Mouse (Mus musculus): ENCODE measurements at regions not wholly inside any gene's neighbourhood (a gene's known extent, or its start where the extent isn't known, plus 50 kb on each side); places are given as distances from the start of the nearest gene placed in this dataset.
A peak's percentile ranks its signal among the peaks of the same experiment; 100 is the strongest.

- no peaks in the 10 kb centered on the region for H3K79me2 ChIP-seq (ENCODE audit: control insufficient read depth, insufficient read depth)
- H3K27me3 ChIP-seq (ENCODE audit: control insufficient read depth, insufficient read depth, insufficient read length): no peaks in the 10 kb centered on the region
- TF ChIP-seq TCF3 (IDR thresholded peaks at IDR 0.05; ENCODE audit: insufficient read length, low read depth) (no peak), E2F4 (IDR thresholded peaks at IDR 0.05; ENCODE audit: insufficient read depth) (no peak), REST (IDR thresholded peaks at IDR 0.05; ENCODE audit: insufficient read depth, insufficient read length) (no peak), POLR2A (IDR thresholded peaks at IDR 0.05; ENCODE audit: insufficient read length, low read depth) (no peak)
- no peak overlapping the region for H3K4me3 ChIP-seq
- H3K36me3 ChIP-seq (ENCODE audit: control insufficient read depth, insufficient read depth): no peaks in the 10 kb centered on the region
- H3K4me2 ChIP-seq (ENCODE audit: low read depth): no peak overlapping the region
- no peak overlapping the region for H3ac ChIP-seq (ENCODE audit: control insufficient read depth, insufficient read length)
Observed at GRCm38 (mm10) chr17:80795453-80796105, 67.3 kb upstream of the Map4k3 start.

GRCm38 (mm10) chr17:80792605-80793004 is 64.3 kb upstream of the Map4k3 start:
- TF ChIP-seq E2F4 (IDR thresholded peaks at IDR 0.05; ENCODE audit: insufficient read depth): no peak
- TF ChIP-seq MYOG (IDR thresholded peaks at IDR 0.05; ENCODE audit: control insufficient read depth in 1 of 3, insufficient read depth in 1 of 3, insufficient read length in 2 of 3, low read depth in 2 of 3): no peak
- no peak for TF ChIP-seq TCF12 (IDR thresholded peaks at IDR 0.05; ENCODE audit: insufficient read depth, poor library complexity, severe bottlenecking)
- no peaks in the 10 kb centered on the region for H3K79me2 ChIP-seq (ENCODE audit: control insufficient read depth, insufficient read depth)
- no peak overlapping the region for H3ac ChIP-seq (ENCODE audit: control insufficient read depth, insufficient read length)
- no peak overlapping the region for H3K4me2 ChIP-seq (ENCODE audit: low read depth)
- no peak overlapping the region for H3K4me3 ChIP-seq
- no peaks in the 10 kb centered on the region for H3K27me3 ChIP-seq (ENCODE audit: control insufficient read depth, insufficient read depth, insufficient read length)
- no peaks in the 10 kb centered on the region for H3K36me3 ChIP-seq (ENCODE audit: control insufficient read depth, insufficient read depth)

GRCm38 (mm10) chr17:80789706-80790105 is 61.4 kb upstream of the Map4k3 start:
- H3K4me3 ChIP-seq: no peak overlapping the region
- no peak for TF ChIP-seq E2F4 (IDR thresholded peaks at IDR 0.05; ENCODE audit: insufficient read depth)
- TF ChIP-seq CEBPB (IDR thresholded peaks at IDR 0.05; ENCODE audit: insufficient read depth, poor library complexity, severe bottlenecking): peak; percentile 36; the same call in 1 of the 2 replicates
- H3K27me3 ChIP-seq (ENCODE audit: control insufficient read depth, insufficient read depth, insufficient read length): no peaks in the 10 kb centered on the region
- peak overlapping the region; percentile 59 for H3K4me2 ChIP-seq (ENCODE audit: low read depth)
- H3ac ChIP-seq (ENCODE audit: control insufficient read depth, insufficient read length): no peak overlapping the region
- H3K36me3 ChIP-seq (ENCODE audit: control insufficient read depth, insufficient read depth): no peaks in the 10 kb centered on the region
- H3K79me2 ChIP-seq (ENCODE audit: control insufficient read depth, insufficient read depth): no peaks in the 10 kb centered on the region

GRCm38 (mm10) chr17:80789000-80789399 is 60.7 kb upstream of the Map4k3 start:
- TF ChIP-seq MYOD1 (IDR thresholded peaks at IDR 0.05; ENCODE audit: control insufficient read depth in 1 of 3, insufficient read length in 2 of 3, low read depth in 2 of 3): no peak
- no peak for TF ChIP-seq SRF (IDR thresholded peaks at IDR 0.05; ENCODE audit: control insufficient read depth, insufficient read length, low read depth)
- no peak for TF ChIP-seq TCF3 (IDR thresholded peaks at IDR 0.05; ENCODE audit: insufficient read length, low read depth)
- no peak for TF ChIP-seq MAX (IDR thresholded peaks at IDR 0.05; ENCODE audit: low read depth)
- TF ChIP-seq USF1 (IDR thresholded peaks at IDR 0.05; ENCODE audit: low read depth): no peak
- no peak for TF ChIP-seq POLR2A (IDR thresholded peaks at IDR 0.05; ENCODE audit: insufficient read length, low read depth)
- no peak for TF ChIP-seq E2F4 (IDR thresholded peaks at IDR 0.05; ENCODE audit: insufficient read depth)
- TF ChIP-seq CEBPB (IDR thresholded peaks at IDR 0.05; ENCODE audit: insufficient read depth, poor library complexity, severe bottlenecking): no peak
- TF ChIP-seq MYOG (IDR thresholded peaks at IDR 0.05; ENCODE audit: control insufficient read depth in 1 of 3, insufficient read depth in 1 of 3, insufficient read length in 2 of 3, low read depth in 2 of 3): no peak
- TF ChIP-seq POLR2AphosphoS2 (IDR thresholded peaks at IDR 0.05; ENCODE audit: insufficient read length, low read depth): no peak
- TF ChIP-seq TCF12 (IDR thresholded peaks at IDR 0.05; ENCODE audit: insufficient read depth, poor library complexity, severe bottlenecking): no peak
- no peak for TF ChIP-seq REST (IDR thresholded peaks at IDR 0.05; ENCODE audit: insufficient read depth, insufficient read length)
- Histone ChIP-seq H3K36me3 (ENCODE audit: control insufficient read depth, insufficient read depth) (no peaks in the 10 kb centered on the region), H3ac (ENCODE audit: control insufficient read depth, insufficient read length) (no peak overlapping the region), H3K4me2 (ENCODE audit: low read depth) (no peak overlapping the region), H3K4me3 (no peak overlapping the region), H3K27me3 (ENCODE audit: control insufficient read depth, insufficient read depth, insufficient read length) (no peaks in the 10 kb centered on the region), H3K79me2 (ENCODE audit: control insufficient read depth, insufficient read depth) (no peaks in the 10 kb centered on the region)

GRCm38 (mm10) chr17:80786858-80787257 is 58.6 kb upstream of the Map4k3 start:
- H3K4me2 ChIP-seq (ENCODE audit: low read depth): no peak overlapping the region
- H3K79me2 ChIP-seq (ENCODE audit: control insufficient read depth, insufficient read depth): no peaks in the 10 kb centered on the region
- TF ChIP-seq POLR2AphosphoS2 (IDR thresholded peaks at IDR 0.05; ENCODE audit: insufficient read length, low read depth) (no peak), POLR2A (IDR thresholded peaks at IDR 0.05; ENCODE audit: insufficient read length, low read depth) (no peak), TCF3 (IDR thresholded peaks at IDR 0.05; ENCODE audit: insufficient read length, low read depth) (no peak), MYOG (IDR thresholded peaks at IDR 0.05; ENCODE audit: control insufficient read depth in 1 of 3, insufficient read depth in 1 of 3, insufficient read length in 2 of 3, low read depth in 2 of 3) (no peak), MYOD1 (IDR thresholded peaks at IDR 0.05; ENCODE audit: control insufficient read depth in 1 of 3, insufficient read length in 2 of 3, low read depth in 2 of 3) (no peak), USF1 (IDR thresholded peaks at IDR 0.05; ENCODE audit: low read depth) (no peak), E2F4 (IDR thresholded peaks at IDR 0.05; ENCODE audit: insufficient read depth) (no peak), REST (IDR thresholded peaks at IDR 0.05; ENCODE audit: insufficient read depth, insufficient read length) (no peak), TCF12 (IDR thresholded peaks at IDR 0.05; ENCODE audit: insufficient read depth, poor library complexity, severe bottlenecking) (no peak), MAX (IDR thresholded peaks at IDR 0.05; ENCODE audit: low read depth) (no peak), SRF (IDR thresholded peaks at IDR 0.05; ENCODE audit: control insufficient read depth, insufficient read length, low read depth) (no peak), CEBPB (IDR thresholded peaks at IDR 0.05; ENCODE audit: insufficient read depth, poor library complexity, severe bottlenecking) (no peak)
- H3K36me3 ChIP-seq (ENCODE audit: control insufficient read depth, insufficient read depth): no peaks in the 10 kb centered on the region
- no peak overlapping the region for H3ac ChIP-seq (ENCODE audit: control insufficient read depth, insufficient read length)
- H3K27me3 ChIP-seq (ENCODE audit: control insufficient read depth, insufficient read depth, insufficient read length): no peaks in the 10 kb centered on the region
- H3K4me3 ChIP-seq: no peak overlapping the region
